Mouse (Mus musculus): Measurements from ENCODE around the gene Slco2a1.

Gene Slco2a1

DNA sequence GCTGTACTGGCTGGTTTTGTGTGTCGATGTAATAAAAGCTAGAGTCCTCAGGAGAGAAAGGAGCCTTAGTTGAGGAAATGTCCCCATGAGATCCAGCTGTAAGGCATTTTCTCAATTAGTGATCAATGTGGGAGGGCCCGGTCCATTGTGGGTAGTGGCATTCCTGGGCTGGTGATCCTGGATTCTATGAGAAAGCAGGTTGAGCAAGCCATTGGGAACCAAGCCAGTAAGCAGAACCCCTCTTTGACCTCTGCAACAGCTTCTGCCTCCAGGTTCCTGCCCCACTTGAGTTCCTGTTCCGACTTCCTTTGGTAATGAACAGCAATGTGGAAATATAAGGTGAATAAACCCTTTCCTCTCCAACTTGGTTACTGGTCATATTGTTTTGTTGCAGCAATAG, 6.1 kb upstream of the Slco2a1 start:
- DNase-seq (ENCODE audit: low spot score), result no peak

DNA sequence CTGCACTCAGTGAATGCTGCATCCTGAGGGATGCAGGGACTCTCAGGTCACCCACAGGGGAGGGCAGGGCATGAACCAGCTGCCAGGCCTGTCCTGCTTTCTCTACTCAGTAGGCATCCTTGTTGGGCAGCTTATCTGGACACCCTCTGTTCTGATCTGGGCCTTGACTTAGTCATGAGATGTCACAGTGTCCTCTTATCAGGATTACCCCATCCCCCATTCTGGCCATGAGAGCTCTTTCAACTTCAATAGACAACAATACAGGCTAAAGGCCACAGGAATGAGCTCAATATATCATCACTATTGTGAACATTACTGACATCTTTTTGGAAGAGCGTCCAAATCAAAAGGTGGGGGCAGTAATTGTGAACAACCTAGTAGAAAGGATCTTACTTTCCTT, 3.4 kb upstream of the Slco2a1 start:
- DNase-seq (ENCODE audit: low spot score), result no peak

DNA sequence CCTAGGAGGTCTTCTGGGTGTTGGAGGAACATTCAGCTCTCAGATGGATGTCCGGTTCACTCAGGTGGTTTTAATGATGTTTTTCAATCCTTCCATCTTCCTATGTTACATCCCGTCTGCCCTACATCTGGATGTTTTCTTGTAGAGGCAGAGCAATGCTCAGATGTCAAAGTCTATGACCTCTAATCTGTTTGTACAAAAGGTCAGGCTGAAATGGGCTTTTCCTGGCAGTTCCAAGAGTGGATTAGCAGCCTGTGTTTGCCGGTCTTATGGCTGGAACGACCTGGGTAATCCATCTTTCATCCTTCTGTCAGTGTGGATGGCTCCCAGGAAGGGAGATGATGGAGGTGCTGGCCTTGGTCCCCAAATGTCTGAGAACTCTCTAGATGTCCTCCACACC, 2.6 kb upstream of the Slco2a1 start:
- no peak for DNase-seq (ENCODE audit: low spot score)

DNA sequence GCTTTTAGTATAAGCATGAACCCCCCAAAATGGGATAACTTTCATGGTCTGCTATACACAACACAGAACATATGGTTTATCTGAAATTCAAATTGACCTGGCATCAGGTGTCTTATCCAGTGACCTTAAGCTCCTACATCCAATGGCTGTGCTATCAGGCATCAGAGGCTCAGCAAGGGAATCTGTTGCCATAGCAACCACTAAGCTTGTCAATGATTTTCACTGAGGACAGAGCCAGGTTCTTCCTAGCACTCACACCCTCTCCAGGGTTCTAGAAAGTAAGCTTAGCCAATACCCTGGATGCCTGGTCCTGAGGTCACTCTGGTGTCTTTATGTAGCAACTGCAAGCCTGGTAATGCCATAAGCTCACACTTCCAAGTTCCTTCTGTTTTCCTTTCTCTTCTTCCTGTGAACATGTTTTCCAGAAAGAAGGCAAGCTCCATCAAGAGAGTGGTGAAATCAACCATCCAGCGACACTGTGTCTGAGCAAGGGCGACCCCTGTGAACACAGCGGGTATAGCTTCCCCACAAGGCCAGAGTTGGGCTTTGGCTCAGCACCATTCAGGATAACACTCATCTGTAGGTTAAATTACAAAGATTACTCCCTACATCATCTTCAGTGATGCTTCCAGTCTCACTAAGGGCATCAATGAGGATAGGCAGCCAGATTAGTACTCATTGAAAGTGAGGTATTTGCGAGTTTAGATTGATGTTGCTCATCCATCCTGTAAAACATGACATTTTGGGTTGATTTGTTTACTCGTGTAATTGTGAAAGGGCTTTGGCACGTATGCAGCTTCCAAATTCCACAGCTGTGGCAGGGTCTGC, 2.0 kb downstream of the Slco2a1 start:
- DNase-seq (ENCODE audit: low spot score), result no peak

DNA sequence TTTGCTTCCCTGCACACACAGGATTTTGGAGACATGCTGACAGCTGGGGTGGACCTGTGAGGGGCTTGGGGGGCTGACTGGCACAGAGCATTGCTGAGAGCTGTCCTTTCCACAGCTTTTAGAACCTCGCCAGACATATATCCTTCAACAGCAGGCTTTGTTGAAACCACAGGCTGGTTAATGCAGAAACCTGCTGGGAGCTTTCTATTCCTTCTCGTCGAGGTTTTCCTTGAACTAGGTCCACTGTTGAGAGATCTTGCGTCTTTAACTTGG, 2.6 kb downstream of the Slco2a1 start:
- no peak for DNase-seq (ENCODE audit: low spot score)

DNA sequence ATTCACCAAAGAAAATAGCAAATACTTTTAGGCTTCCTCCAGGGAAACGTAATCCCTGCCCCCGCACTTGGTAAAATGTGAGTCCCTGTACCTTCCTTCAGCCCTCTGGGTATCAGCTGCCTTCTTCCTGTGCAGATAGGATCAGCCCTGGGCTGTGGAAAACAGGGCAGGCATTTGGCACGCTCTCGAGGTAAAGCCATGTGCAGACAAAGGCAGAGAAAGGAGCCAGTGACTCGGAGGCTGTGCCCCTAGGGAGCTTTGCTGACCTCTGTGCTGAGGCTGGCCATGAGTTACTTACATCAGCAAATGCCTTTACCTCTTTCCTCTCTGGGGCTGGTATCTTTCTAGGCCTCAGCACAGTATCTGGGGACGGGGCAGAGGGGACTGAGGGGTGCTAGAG, 4.4 kb downstream of the Slco2a1 start:
- DNase-seq (ENCODE audit: low spot score), result no peak

DNA sequence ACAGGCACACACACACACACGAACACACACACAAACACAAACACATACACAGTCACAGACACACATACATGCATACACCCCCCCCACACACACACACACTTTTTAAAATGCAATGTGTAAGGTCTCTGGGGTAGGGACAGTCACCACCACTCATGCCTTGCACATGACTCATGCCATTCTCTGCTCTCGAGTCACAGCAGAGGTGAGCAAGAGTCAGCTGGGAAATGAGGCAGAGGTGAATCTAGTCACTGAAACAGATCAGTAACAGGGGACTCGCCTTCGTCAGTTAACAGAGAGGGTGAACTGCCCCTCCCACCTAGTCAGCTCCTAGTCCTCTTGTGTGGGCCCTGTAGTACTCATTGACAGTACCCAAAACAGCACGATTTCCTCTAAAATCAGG, 5.3 kb downstream of the Slco2a1 start:
- DNase-seq (ENCODE audit: low spot score), result no peak

DNA sequence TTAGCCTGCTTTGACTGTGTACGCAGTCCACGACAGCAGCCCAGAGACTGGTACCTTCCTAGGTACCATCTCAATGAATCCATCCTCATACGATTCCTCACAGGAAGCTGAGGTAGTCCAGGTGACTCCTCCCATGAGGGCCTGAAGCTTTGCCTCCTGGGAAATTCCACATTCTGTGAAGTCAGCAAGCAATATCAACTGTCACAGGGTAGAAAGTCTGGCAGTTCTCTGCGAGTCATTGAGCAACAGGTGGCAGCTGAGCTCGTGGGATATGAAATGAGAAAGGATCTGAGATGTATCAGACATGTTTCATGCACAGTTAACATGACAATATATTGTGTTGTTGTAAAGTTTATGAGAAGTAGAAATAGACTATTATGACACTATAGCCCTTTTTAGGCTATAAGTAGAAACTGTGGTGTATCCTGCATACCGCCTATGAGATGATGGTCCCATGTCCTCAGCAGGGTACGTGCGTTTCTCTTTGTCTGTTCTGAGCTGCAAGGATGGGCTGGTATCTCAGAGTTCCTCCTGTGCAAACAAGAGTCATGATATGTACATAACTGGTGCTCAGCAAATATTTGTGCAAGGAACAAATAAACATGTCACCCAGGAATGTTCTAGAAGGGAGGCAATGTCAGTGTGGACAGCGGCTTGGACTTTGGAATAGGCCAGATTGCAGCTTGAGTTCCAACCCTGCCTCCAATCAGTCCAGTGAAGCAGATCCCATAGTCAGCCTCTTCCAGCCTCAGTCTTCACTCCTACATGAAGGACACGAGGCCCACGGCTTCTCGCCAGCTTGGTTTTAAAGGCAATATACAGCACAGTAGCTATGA, 7.5 kb downstream of the Slco2a1 start:
- DNase-seq (ENCODE audit: low spot score), result no peak

DNA sequence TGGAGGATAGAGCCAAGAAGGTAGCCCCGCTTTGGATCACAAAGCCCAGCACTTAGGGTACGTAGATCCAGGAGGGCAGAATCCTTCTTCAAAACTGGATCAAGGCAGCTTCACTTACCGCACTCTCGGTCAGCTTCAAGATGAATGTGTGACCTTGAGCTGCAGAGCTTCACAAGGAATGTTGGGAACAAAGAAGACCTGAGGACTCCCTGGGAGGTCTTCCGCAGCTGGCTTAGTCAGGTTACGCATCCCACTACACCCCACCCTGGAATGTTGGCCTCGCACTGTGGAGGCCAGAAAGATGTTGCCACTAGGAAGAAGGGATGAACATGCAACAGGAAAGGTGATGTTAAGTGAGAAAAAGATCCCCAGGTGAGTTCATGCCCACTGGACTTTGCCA, 11.9 kb downstream of the Slco2a1 start:
- DNase-seq (ENCODE audit: low spot score), result no peak

DNA sequence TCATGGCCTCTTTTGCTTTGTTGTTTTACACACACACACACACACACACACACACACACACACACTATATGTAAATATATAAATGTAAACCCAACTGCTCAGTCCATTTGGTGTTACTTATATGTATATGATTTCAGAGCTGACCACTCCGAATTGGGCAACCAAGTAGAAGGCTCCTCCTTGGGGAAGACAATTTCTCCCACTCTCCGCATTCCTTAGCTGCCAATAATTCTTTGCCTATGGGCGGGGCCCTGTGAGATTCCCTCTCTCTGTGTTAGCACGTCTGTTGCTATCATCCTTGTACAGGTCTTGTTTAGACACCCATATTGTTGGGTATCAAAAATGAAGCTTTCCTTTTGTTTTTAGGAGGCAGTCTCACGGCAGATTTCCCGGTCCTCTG, 15.8 kb downstream of the Slco2a1 start:
- DNase-seq (ENCODE audit: low spot score), result no peak

DNA sequence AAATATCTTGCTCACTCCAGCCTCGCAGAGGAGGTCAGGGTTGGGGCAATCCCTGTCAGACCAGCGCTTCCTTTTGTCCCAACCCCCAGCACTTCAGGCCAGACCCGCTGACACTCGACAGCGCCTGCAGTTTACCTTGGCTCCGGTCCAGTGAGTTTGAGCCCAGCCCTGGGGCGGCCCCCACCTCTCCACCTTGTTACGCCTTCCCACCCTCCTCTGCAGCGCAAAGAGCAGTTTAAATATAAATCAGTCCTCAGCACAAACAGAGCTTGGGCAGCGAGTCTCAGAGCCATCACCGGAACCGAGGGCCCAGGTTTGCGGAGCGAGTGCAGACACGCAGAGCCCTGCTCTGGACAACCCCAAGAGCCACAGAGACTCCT, 19.2 kb downstream of the Slco2a1 start:
- peak; percentile 69 for DNase-seq (ENCODE audit: low spot score)

DNA sequence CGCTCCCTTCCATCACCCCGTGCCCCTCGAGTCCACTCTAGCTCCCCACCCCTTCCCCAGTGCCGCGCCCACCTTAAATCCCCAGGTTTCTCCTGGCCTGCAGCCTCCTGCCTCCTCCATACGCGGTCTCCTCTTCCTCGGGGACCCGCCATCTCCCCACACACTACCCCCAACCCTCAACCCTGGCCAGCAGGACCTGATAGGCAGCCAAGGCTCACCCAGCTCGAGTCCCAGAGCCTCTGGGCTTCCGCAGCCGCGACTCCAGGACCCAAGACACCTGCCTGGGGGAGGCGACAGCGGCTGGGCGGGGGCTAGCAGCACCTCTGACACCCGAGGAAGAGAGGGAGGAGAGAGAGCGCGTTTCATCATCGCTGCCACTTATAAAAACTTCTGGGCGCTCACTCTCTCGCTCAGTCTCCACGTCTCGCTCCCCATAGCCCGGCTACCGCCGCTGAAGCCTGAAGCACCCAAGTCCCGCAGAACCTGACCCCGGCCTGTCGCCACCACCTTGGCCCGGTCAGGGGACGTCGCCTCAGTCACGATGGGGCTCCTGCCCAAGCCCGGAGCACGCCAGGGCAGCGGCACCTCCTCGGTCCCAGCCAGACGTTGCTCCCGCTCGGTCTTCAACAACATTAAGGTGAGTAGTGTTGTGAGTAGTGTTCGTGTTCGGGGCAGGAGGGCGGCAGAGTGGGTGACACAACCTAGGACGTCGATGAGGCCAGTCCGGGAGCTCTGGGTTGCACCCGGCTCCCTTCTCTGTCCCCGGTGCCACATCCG, 19.8 kb downstream of the Slco2a1 start:
- peak; percentile 34 for DNase-seq (ENCODE audit: low spot score)

DNA sequence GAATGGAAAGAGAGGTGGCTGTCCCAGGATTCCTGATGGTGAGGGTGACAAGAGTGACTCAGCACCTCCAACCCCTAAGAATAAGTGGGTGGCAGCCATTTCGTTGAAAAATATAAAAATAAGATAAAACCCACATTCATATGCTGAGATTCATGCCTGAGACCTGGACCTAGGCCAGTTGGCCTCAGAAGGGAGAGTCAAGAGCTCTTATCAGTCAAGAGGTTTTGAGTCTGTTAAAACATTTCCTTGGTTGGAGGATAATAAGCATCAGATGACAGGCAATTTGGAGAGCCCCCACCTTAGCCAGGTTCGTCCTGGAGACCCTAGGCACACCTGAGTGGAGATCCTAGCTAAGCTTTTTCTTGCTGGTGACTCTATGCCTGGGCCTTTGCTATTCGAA, 21.6 kb downstream of the Slco2a1 start:
- no peak for DNase-seq (ENCODE audit: low spot score)

DNA sequence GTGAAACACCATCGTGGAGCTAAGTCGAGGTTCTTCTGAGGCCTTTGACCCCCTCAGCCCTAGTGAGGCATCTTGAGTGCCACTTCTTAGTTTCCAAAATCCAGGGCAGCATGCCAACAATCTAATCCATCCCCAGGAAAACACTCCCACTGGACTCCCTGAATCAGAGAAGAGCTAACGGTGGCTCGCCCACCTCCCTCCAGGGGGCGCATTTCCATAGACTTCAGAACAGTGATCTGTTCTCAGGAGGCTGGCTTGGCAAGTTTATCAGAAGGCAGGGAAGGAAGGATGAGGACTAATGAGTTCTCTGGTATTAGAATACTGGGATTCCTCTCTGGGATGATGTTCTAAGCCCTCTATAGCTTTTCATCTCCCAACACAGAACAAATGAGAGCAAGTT, 24.9 kb downstream of the Slco2a1 start:
- peak; percentile 61 for DNase-seq (ENCODE audit: low spot score)

DNA sequence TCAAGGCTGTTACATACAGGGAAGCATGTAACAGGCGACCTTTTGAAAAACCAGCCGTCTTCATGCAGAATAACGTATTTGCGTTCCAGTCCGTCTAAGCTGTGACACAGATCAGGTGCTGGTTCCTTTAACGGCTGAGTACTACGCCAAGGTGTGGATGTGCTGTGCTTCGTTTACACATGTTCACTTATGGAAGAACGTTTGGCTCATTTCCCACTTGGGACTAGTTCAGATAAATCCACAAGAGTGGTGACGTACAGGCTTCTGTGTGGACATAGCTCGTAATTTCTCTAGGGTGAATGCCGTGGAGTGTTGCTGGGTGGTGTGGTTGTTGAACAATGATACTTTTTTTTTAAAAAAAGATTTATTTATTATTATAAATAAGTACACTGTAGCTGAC, 26.2 kb downstream of the Slco2a1 start:
- DNase-seq (ENCODE audit: low spot score), result no peak

DNA sequence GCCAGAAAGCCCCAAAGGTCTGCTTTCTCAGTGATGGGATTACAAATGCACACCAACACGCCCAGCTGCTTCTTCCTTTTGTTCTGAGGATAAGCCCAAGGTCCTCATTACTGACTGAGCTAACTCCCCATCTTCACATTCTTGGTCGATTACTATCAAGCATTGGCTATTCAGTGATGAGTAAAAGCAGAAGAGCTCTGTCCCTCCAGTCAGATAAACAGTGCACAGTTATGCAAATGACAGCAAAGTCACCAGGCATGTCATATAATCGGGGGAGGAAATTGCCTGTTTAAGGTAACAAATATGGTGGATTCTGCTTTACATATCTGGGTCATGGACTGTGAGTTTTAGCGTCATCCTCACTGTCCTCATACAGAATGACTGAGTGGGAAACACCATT, 35.6 kb downstream of the Slco2a1 start:
- no peak for DNase-seq (ENCODE audit: low spot score)

DNA sequence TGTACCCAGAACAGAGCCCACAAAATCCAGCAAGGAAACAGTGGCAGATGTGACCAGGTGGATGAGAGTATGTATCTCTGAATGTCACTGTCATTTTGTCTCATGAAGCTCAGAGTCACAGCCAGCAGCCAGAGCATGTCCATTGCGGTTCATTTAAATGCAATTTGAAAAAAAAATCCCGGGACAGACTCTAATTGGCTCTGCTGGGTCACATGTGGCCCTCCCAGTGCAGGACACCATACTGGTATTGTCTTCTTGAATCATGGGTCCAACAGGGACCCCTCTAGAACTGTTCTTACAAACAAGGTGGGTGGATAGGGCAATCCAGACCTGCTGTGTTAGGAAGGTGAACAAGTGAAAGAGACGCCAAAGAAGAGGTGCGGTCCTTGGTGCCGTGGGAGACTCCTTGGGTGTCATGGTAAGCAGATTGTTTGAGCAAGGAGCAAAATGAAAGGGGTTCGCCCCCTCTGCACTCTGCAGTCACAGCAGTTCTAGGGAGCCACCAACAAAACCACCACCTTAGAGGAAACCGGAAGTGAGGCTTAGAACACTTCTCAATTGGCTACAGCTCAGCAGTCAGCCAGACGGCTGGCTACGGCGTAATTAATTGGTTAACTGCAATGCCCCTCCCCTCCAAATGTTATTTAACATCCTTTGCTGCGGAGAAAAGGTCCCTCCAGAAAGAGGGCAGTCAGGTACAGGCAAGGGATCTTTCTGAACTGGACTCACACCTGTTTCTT, 38.8 kb downstream of the Slco2a1 start:
- no peak for DNase-seq (ENCODE audit: low spot score)

DNA sequence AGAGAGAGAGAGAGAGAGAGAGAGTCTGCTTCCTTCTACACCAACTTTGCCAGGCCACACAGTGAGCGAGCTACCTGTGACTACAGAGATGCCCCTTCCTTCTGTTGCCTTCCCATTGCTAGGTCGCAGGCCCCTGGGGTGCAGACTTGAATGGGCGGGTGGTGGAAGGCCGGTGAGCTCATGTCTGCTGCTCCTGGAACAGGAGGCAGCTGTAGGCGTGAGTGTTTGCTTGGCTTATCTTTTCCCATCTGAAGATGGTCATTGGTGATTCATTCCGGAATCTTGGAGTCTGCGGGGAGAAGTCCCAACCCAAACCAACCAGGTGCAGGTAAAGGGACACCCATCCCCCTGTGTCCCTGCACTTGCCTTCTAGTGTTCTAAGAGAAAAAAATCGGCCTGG, 40.5 kb downstream of the Slco2a1 start:
- DNase-seq (ENCODE audit: low spot score), result no peak

DNA sequence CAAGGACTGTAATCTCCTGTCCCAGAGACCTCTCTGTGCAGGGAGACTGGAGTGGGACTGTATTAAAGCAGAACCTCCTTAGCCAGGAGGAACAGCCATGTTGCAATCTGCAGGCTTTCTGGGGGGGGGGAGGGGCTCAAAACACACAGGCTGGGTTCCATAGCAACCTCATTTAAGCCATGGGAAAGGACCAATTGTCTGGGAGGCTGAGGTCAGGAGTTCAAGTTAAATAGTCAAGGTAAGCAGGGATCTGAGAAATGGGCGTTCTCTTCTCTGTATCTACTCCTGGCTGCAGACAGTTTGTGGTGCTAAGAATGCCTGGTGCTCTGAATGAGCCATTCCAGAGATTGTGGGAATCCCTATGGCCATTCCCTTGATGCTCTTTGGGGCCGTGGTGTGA, 41.5 kb downstream of the Slco2a1 start:
- no peak for DNase-seq (ENCODE audit: low spot score)

DNA sequence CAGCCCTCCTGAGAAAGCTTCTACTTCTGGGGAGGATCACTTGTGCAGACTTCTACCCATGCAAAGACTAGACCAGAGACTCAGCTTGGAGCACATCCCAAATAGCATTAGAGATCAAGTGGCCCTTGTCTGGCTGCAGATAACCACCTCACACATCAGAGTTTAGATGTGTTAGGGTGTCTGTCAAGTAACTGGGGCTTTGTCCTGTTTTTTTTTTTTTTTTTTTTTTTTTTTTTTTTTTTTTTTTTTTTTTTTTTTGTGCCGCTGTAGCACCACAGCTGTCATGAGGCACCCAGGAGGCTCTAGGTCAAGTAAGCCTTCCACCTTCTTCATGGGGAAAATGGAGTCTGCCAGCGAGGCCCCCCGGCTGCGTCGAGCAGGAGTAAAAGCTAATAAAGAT, 42.7 kb downstream of the Slco2a1 start:
- DNase-seq (ENCODE audit: low spot score), result no peak

DNA sequence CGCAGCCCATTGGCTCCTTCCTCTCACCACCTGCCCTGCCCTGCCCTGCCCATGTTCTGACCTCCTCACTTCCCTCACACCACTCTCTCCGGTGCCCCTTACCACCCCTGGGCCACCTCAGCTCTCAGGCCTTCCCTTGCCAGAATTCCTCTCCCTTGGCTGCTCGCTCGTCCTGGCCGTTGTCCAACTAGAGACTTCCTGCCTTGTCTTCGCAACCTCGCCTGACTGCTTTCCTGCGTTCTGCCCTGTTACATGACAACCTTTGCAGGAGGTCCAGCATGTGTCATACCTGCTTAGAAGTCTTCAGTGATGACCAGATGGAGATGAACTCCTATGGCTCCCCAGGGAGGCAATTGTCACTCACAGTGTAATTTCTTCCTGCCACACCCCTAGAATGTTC, 43.7 kb downstream of the Slco2a1 start:
- DNase-seq (ENCODE audit: low spot score), result no peak

DNA sequence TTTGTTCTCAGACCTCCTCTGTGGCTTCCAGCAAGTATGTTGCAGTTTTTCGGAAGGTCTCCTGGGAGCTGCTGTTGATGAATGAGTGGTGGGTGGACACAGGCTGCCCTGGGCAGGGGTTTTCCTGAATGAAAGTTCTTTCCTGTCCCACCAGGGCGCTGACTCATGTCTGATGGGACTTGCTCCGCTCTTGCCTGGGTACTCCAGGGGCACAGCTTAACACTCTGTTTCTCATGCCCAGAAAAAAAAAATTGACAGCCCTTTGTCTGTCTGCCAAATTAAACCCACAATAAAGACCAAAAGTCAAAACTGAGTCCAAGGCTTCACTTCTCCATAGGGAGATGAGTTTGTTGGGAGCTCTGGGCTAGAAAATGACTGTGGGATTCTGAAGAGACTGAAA, 44.9 kb downstream of the Slco2a1 start:
- DNase-seq (ENCODE audit: low spot score), result no peak

Data from urinary bladder, postnatal 25 days (tissue).